Mouse (Mus musculus): ENCODE data around the gene Tbc1d15.

GRCm38 (mm10) chr10:115235501-115235900, 15.8 kb downstream of the Tbc1d15 start:
- TF ChIP-seq POLR2A (IDR thresholded peaks at IDR 0.05; ENCODE audit: low read depth, low read length): no peak
- no peak for TF ChIP-seq CTCF (IDR thresholded peaks at IDR 0.05; ENCODE audit: extremely low read depth, insufficient read length, insufficient replicate concordance, low read depth, low read length)
